Mouse (Mus musculus) forebrain, embryonic 15.5 days (tissue): Measurements from ENCODE around the gene Pex14. TPM values are rescaled to one million over a fixed set of nuclear protein-coding genes. Genes with fewer than 3 reads are reported as not detected.

ENCODE experiments used
- ATAC-seq: fragments of 200-750 bp; cut with Nextera tagmentation; replicated peaks from 2 replicates; pipeline ENCODE4 v1.8.0; 2017; ENCODE audit warnings: mild to moderate bottlenecking, moderate TSS enrichment, moderate library complexity
- H3K27ac ChIP-seq: fragments of 300-500 bp; sonication (generic); replicated peaks from 2 replicates; pipeline ENCODE4 v1.5.1; 2015; ENCODE audit warnings: mild to moderate bottlenecking, inconsistent platforms
- H3K27me3 ChIP-seq: fragments of 300-500 bp; sonication (generic); 2 replicates; pipeline ENCODE4 v1.6.1; 2015; ENCODE audit warnings: inconsistent platforms
- H3K36me3 ChIP-seq: fragments of 300-500 bp; sonication (generic); 2 replicates; pipeline ENCODE4 v1.6.1; 2015; ENCODE audit warnings: mild to moderate bottlenecking, inconsistent platforms
- H3K4me1 ChIP-seq: fragments of 300-500 bp; sonication (generic); 2 replicates; pipeline ENCODE4 v1.6.1; 2015; ENCODE audit warnings: inconsistent platforms
- H3K4me2 ChIP-seq: fragments of 300-500 bp; sonication (generic); replicated peaks from 2 replicates; pipeline ENCODE4 v1.6.1; 2015; ENCODE audit warnings: mild to moderate bottlenecking, inconsistent platforms
- H3K4me3 ChIP-seq: fragments of 300-500 bp; sonication (generic); 2 replicates; pipeline ENCODE4 v1.5.1; 2015; ENCODE audit warnings: mild to moderate bottlenecking, inconsistent platforms
- H3K9ac ChIP-seq: fragments of 300-500 bp; sonication (generic); replicated peaks from 2 replicates; pipeline ENCODE4 v1.6.1; 2015; ENCODE audit warnings: mild to moderate bottlenecking, inconsistent platforms
- H3K9me3 ChIP-seq: fragments of 300-500 bp; sonication (generic); 2 replicates; pipeline ENCODE4 v1.6.1; 2016; ENCODE audit warnings: inconsistent platforms
- WGBS: fragments of 180-500 bp; shearing (Covaris S2); methylation state at CpG from one replicate; pipeline ENCODE4 v1.1.7; 2015; ENCODE audit warnings: mixed read lengths; 5-methylcytosine and 5-hydroxymethylcytosine counted together
- polyA plus RNA-seq: library from polyadenylated mRNA; unstranded; fragments of >200 nt; fragmentation: Nextera tagmentation; extraction: Ambion mirVana; gene quantifications from 2 replicates; pipeline ENCODE4 v1.2.1, GENCODE M21; 2015

Pex14 gene
- polyA plus RNA-seq, 1 experiment from 2014 or later: 53.4 TPM

DNA sequence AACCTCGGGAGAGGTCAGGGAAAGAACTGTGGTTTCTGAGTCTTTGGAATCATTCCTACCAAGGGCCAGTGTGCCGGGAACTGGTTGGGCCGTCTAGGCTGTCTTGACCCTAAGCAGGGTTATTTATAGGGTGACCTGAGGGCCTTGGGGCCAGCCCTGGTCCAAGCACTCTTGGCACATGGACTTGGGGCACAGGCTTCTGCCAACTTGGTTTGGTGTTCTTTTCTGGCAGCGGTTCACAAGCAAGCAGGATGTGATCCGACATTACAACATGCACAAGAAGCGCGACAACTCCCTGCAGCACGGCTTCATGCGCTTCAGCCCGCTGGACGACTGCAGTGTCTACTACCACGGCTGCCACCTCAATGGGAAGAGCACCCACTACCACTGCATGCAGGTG, 162.9 kb downstream of the Pex14 start:
- H3K4me2 ChIP-seq: no peak overlapping the region
- H3K9me3 ChIP-seq: no peaks in the 10 kb centered on the region
- no peak overlapping the region for H3K27ac ChIP-seq
- WGBS: 92% methylated on average over 12 of the region's 12 CpGs
- H3K4me3 ChIP-seq: no peak overlapping the region
- H3K36me3 ChIP-seq: no peaks in the 10 kb centered on the region
- ATAC-seq: no peak
- H3K9ac ChIP-seq: no peak overlapping the region
- no peaks in the 10 kb centered on the region; the same call in 1 of the 2 replicates for H3K27me3 ChIP-seq
- peaks cover 26% of the 10 kb centered on the region for H3K4me1 ChIP-seq

DNA sequence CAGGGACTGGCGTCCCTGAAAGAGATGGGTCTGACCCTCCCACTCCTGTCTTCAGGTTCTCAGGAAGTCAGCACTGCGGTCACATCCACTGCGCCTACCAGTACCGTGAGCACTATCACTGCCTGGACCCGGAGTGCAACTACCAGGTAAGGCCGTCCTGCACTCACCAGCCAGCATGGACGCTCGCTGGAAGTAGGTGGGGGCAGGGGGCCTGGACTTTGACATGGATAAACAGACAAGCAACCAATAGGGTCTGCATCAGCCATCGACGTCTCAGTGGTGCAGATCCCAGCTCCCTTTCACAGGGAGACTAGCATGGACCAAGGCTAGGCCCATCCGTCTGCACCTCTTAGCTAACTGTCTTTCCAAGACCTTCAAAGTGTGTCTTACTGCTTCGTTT, 163.6 kb downstream of the Pex14 start:
- WGBS: 88% methylated on average over 12 of the region's 12 CpGs
- no peak overlapping the region for H3K27ac ChIP-seq
- H3K9ac ChIP-seq: no peak overlapping the region
- peaks cover 22% of the 10 kb centered on the region for H3K4me1 ChIP-seq
- no peaks in the 10 kb centered on the region for H3K9me3 ChIP-seq
- H3K4me2 ChIP-seq: no peak overlapping the region
- no peaks in the 10 kb centered on the region for H3K36me3 ChIP-seq
- H3K4me3 ChIP-seq: no peak overlapping the region
- no peak for ATAC-seq
- no peaks in the 10 kb centered on the region for H3K27me3 ChIP-seq

DNA sequence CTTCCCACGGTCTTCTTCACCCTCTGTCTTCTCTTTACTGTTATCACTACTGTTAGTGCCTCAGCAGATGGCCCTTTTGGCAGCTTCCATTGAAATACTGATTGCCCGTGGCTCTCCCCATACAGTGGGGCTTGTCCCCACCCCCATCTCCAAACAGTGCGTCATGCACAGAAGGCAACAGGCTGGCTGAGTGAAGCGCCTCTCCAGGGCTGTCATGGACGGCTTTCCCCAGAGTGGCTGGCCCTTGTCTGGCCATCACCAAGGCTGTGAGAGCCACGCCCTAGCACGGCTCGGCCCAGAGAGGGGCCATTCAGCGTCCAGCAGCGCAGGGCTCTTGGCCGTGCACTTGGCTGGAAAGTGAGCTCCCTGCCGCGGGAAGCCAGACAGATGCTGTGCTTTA, 164.5 kb downstream of the Pex14 start:
- H3K4me1 ChIP-seq: peaks cover 20% of the 10 kb centered on the region
- H3K4me2 ChIP-seq: no peak overlapping the region
- H3K9ac ChIP-seq: no peak overlapping the region
- no peak overlapping the region for H3K27ac ChIP-seq
- no peaks in the 10 kb centered on the region for H3K9me3 ChIP-seq
- H3K4me3 ChIP-seq: no peak overlapping the region
- ATAC-seq: peak; percentile 55
- no peaks in the 10 kb centered on the region for H3K27me3 ChIP-seq
- no peaks in the 10 kb centered on the region for H3K36me3 ChIP-seq
- 56% methylated on average over 13 of the region's 13 CpGs for WGBS

DNA sequence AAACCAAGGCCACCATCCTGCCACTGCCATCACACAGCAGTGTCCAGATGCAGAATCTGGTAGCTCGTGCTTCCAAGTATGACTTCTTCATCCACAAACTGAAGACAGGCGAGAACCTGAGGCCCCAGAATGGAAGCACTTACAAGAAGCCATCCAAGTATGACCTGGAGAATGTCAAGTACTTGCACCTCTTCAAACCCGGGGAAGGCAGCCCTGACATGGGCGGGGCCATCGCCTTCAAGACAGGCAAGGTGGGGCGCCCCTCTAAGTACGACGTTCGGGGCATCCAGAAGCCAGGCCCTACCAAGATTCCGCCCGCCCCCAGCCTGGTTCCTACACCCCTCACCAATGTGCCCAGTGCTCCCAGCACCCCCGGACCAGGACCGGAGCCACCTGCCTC, 166.6 kb downstream of the Pex14 start:
- Histone ChIP-seq H3K4me2 (no peak overlapping the region), H3K27ac (no peak overlapping the region), H3K4me1 (peaks cover 22% of the 10 kb centered on the region), H3K9ac (no peak overlapping the region), H3K27me3 (no peaks in the 10 kb centered on the region), H3K9me3 (no peaks in the 10 kb centered on the region), H3K4me3 (no peak overlapping the region), H3K36me3 (no peaks in the 10 kb centered on the region)
- 90% methylated on average over 13 of the region's 13 CpGs for WGBS
- ATAC-seq: no peak

DNA sequence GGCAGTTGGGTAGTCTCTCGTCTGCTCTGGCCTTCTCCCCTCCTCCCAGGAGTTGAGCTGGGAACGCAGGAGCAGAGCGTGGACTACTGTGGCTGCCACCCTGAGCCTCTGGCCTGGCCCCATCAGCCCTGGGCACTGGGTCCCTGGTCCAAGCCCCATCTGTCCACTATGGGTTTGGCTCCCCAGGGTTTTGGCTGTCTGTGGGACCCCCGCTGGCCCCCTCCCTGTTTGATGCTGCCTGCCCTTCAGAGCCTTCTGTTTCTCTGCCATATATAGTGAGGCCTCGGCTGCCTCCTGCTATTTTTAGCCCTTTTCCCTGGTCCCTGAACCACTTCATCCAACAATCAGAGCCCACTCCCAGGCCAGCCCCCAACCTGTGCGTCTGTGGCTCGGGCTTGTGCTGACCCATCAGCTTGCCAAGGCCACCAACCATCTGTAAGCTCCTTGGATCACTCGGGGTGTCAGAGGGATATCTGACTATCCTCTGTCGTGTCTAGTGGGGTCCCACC, 168.9 kb downstream of the Pex14 start:
- Histone ChIP-seq H3K36me3 (no peaks in the 10 kb centered on the region), H3K4me1 (peaks cover 30% of the 10 kb centered on the region), H3K4me2 (no peak overlapping the region), H3K4me3 (no peak overlapping the region), H3K27me3 (peaks cover 3% of the 10 kb centered on the region), H3K9me3 (no peaks in the 10 kb centered on the region), H3K9ac (no peak overlapping the region), H3K27ac (no peak overlapping the region)
- 61% methylated on average over 9 of the region's 9 CpGs for WGBS
- no peak for ATAC-seq

DNA sequence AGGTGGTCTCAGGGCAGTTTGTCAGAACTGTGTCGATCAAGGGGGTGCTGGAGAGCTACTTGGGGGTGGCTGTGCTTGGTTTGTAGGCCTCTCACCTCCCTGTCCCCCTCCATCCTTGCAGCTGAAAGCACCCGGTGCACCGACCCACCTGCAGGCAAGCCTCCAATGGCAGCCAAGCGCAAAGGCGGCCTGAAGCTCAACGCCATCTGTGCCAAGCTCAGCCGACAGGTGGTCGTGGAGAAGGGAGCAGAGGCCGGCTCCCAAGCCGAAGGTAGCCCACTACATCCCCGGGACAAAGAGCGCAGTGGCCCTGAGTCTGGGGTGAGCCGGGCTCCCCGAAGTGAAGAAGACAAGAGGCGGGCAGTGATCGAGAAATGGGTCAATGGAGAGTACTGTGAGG, 170.8 kb downstream of the Pex14 start:
- WGBS: 89% methylated on average over 16 of the region's 16 CpGs
- Histone ChIP-seq H3K27me3 (peaks cover 10% of the 10 kb centered on the region), H3K9ac (no peak overlapping the region), H3K4me2 (no peak overlapping the region), H3K9me3 (no peaks in the 10 kb centered on the region), H3K4me1 (peaks cover 19% of the 10 kb centered on the region), H3K27ac (no peak overlapping the region), H3K36me3 (no peaks in the 10 kb centered on the region), H3K4me3 (no peak overlapping the region)
- no peak for ATAC-seq

DNA sequence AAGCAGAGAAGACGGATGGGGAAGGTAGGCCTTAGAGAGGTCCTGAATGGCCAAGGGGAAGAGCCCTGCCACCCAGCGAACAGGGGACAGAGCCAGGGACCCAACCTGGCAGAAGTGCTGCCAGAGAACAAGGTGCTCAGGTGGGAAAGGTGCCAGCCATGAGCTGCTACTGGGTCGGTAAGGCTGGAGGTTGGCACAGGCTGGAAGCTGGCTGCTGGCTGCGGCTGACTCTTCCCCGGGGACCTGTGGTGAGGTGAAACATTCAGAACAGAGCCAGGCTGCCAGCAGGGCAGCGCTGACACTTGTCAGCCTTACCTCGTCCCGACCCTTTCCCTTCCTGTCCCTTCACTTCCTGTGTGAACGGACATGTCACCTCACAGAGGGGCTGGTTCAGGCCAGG, 171.4 kb downstream of the Pex14 start:
- no peaks in the 10 kb centered on the region for H3K36me3 ChIP-seq
- H3K9ac ChIP-seq: no peak overlapping the region
- no peak overlapping the region for H3K4me3 ChIP-seq
- no peak overlapping the region for H3K4me2 ChIP-seq
- H3K4me1 ChIP-seq: peaks cover 19% of the 10 kb centered on the region
- no peaks in the 10 kb centered on the region for H3K9me3 ChIP-seq
- peaks cover 10% of the 10 kb centered on the region for H3K27me3 ChIP-seq
- 74% methylated on average over 9 of the region's 9 CpGs for WGBS
- ATAC-seq: no peak
- H3K27ac ChIP-seq: no peak overlapping the region

DNA sequence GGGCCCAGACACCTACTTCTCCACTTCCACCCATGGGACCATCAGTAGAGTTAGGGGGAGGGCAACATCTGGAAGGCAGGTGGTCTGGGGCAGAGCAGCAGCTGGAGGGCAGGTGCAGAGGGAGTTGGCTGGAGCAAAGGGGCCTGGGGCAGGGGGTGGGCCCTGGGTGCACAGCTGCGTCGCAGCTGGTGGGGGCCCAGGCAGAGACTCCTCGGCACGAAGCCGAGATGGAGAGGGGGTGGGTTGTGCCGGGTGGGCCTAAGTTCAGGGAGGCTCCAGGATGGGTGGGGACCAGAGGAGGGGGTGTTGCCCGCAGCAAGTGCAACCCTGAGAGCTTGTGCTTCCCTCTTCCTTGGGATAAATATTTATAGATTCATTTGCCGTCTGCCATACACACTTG, 173.2 kb downstream of the Pex14 start:
- Histone ChIP-seq H3K4me2 (no peak overlapping the region), H3K36me3 (no peaks in the 10 kb centered on the region), H3K9me3 (no peaks in the 10 kb centered on the region), H3K4me3 (no peak overlapping the region), H3K27ac (no peak overlapping the region), H3K27me3 (peaks cover 10% of the 10 kb centered on the region), H3K9ac (no peak overlapping the region), H3K4me1 (peaks cover 32% of the 10 kb centered on the region)
- ATAC-seq: no peak
- WGBS: 62% methylated on average over 8 of the region's 8 CpGs

DNA sequence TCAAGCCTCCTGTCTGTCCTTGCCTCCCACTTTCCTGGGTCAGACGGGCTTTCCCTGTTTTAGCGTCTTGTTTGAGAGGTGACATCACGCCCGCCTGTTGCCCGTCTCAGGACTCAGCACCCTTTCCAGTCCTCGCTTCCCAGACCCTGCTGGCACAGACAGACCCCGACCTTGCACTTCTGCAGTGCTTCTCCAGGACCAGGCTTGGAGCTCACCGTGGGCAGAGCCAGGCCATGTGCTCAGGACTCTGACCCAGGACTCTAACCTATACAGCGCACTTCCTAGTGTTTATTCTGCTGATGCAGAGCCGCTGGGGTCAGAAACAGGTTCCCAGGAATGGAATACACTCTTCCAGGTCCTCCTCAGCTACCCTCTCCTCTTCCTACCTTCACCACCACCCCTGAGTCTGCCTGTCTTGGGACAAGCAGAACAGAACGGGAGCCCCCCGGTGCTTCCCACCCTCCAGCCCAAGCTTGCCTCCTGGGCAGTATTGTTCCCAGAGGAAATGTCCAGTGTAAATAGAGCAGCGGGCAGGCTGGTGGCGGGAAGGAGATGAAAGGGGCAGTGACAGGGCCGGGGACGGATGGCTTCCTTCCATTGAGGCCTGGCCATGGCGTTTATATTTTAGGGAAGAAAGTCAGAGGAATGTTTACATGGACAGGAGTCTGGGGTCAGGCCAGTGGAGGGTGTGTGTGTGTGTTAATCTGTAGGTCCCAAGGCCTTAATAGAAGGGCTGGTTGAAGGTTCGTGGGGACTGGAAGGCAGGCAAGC, 173.9 kb downstream of the Pex14 start:
- H3K4me3 ChIP-seq: no peak overlapping the region
- no peaks in the 10 kb centered on the region for H3K36me3 ChIP-seq
- ATAC-seq: no peak
- H3K27me3 ChIP-seq: peaks cover 10% of the 10 kb centered on the region
- H3K4me2 ChIP-seq: no peak overlapping the region
- H3K9ac ChIP-seq: no peak overlapping the region
- no peak overlapping the region for H3K27ac ChIP-seq
- H3K4me1 ChIP-seq: peaks cover 37% of the 10 kb centered on the region
- WGBS: 38% methylated on average over 18 of the region's 18 CpGs
- no peaks in the 10 kb centered on the region for H3K9me3 ChIP-seq

DNA sequence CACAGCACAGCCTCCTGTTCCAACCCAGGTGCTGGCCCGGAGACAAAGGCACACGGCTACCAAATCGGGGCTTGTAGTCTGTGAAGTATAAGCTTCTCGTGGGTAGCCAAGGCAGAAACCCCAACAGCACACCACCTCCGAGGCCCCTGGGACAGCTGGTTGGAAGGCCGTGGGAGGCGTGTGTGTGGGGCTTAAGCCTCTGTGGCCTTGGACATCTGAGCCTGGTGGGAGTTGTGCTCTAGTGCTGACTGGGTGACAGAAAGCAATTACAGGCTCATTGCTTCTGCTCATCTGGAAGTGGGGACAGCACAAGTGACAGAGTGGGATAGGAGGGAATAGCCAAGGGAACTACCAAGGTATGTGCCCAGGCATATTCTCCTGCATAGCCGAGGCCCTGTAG, 175.7 kb downstream of the Pex14 start:
- ATAC-seq: no peak
- Histone ChIP-seq H3K36me3 (no peaks in the 10 kb centered on the region), H3K27me3 (peaks cover 14% of the 10 kb centered on the region), H3K4me1 (peaks cover 30% of the 10 kb centered on the region), H3K9ac (no peak overlapping the region), H3K4me3 (no peak overlapping the region), H3K9me3 (no peaks in the 10 kb centered on the region), H3K4me2 (no peak overlapping the region), H3K27ac (no peak overlapping the region)
- WGBS: 68% methylated on average over 8 of the region's 8 CpGs

DNA sequence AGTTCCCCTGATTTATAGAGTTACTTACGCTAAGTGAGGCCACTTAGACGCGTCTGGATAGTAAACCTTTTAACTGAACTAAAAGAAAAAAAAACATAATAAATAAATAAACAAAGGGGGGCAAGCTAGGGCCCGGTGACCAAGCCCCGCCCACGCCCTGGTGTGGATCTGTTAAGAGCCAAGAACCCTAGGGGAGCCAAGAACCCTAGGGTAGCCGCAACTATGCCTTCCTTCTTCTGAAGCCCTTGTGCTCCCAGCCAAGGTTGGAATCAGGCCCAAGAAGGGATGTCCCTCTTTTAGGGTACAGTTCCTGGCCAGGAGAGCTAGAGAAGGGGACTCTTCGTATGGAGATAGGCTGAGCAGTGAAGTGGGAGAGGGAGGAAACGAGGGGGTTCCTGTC, 176.3 kb downstream of the Pex14 start:
- Histone ChIP-seq H3K27ac (no peak overlapping the region), H3K9ac (no peak overlapping the region), H3K4me1 (peaks cover 30% of the 10 kb centered on the region), H3K4me3 (no peak overlapping the region), H3K9me3 (no peaks in the 10 kb centered on the region), H3K4me2 (no peak overlapping the region), H3K36me3 (no peaks in the 10 kb centered on the region), H3K27me3 (peaks cover 14% of the 10 kb centered on the region)
- ATAC-seq: no peak
- WGBS: 81% methylated on average over 9 of the region's 9 CpGs

DNA sequence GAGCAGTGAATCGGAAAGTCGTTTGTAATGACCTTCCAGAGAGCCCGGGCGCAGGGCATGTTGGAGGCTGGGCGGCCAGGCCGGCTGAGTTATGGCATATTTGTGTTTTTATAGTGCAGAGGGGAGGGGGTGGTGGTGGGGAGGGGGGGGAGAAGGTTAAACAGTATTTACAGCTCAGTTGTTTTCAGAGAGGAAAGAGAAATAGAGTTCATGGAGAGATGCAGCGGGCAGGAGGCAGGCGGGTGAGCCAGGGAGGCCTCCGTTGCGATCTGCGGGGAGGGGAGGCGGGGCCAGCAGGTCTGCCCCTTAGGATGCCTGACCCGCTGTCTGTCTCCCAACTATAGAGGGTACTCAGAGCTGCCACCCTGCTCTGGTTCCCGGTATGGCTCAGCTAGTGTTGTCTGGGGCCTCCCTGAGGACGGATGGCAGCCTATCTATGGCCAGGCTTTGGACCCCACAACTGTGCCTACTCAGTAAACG, 177.4 kb downstream of the Pex14 start:
- no peak overlapping the region for H3K9ac ChIP-seq
- peaks cover 14% of the 10 kb centered on the region for H3K27me3 ChIP-seq
- no peak overlapping the region for H3K27ac ChIP-seq
- no peaks in the 10 kb centered on the region for H3K9me3 ChIP-seq
- no peak overlapping the region for H3K4me3 ChIP-seq
- peaks cover 30% of the 10 kb centered on the region for H3K4me1 ChIP-seq
- no peaks in the 10 kb centered on the region for H3K36me3 ChIP-seq
- 0 out of 2 replicates have a peak, but pooled peaks have one; percentile 36 for ATAC-seq
- peak overlapping the region; percentile 24 for H3K4me2 ChIP-seq
- WGBS: 15% methylated on average over 16 of the region's 16 CpGs

DNA sequence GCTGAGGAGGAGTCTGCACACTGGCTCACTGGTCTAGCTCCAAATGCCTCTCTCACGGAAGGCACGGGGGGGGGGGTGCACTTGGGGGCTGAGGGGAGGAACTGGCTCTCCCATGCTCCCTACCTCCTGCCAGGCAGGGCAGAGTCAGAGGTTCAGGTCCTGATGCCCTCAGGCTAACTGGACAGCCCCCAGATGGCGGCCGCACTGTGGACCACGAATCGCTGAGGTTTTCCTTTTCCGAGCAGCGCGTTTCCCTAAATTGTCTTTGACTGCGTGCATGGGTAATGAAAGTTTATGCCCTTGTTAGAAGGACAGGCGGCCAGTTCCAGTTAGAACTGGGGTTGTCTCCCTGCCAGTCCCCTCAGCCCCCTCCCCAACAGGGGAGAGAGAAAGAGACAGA, 179.1 kb downstream of the Pex14 start:
- H3K27me3 ChIP-seq: peaks cover 9% of the 10 kb centered on the region
- H3K9ac ChIP-seq: no peak overlapping the region
- no peak overlapping the region for H3K27ac ChIP-seq
- no peak for ATAC-seq
- no peak overlapping the region for H3K4me3 ChIP-seq
- no peaks in the 10 kb centered on the region for H3K9me3 ChIP-seq
- 60% methylated on average over 11 of the region's 11 CpGs for WGBS
- H3K4me2 ChIP-seq: no peak overlapping the region
- peaks cover 27% of the 10 kb centered on the region for H3K4me1 ChIP-seq
- no peaks in the 10 kb centered on the region for H3K36me3 ChIP-seq
